Mouse (Mus musculus) megakaryocyte-erythroid progenitor cell, adult 5-6 weeks (primary cell): ENCODE measurements around the gene Slc5a10. TPM values are rescaled to one million over a fixed set of nuclear protein-coding genes. Genes with fewer than 3 reads are reported as not detected.

Experiments used
- ATAC-seq: replicated peaks from 2 replicates; pipeline ENCODE4 v1.8.0; 2016; ENCODE audit warnings: mild to moderate bottlenecking, inconsistent platforms; ENCODE audit not compliant: severe bottlenecking, poor library complexity, low FRiP score, low TSS enrichment
- total RNA-seq, 2 experiments: library from RNA; stranded (forward) in 1 of 2; stranded (reverse) in 1 of 2; fragments of 200-1000, 215-1000 nt in 1 of 2; fragments of >200 nt in 1 of 2; fragmentation: Nextera tagmentation in 1 of 2; gene quantifications; 2 replicates each; pipeline ENCODE4 v1.2.3; 2014 to 2017

Slc5a10 gene
- total RNA-seq (2014; fragmentation: Nextera tagmentation) (not detected in 2 replicates), total RNA-seq (2017) (not detected in 2 replicates)

DNA sequence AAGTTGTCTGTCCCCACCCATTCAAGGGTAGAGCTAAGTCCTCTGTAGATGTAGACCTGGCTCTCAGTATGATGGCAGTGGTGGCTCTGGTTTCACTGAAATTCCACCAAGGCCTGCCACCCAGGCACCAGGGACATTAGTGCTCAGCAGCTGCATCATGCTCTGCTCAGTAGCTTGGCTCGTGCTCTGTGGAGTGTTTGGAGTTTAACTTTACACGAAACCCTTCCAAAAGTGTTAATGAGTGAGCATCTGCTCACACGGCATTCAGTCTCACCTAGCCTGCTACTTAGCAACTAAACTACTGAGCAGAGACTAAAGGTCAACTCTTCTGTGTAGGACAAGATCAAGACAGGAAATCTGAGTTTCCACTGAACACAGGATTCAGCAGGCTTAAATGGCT is at the start of gene Slc5a10:
Slc5a10 (minus strand) TSS at position 191 of the 400 bp plus-strand sequence.
- ATAC-seq = no peak

DNA sequence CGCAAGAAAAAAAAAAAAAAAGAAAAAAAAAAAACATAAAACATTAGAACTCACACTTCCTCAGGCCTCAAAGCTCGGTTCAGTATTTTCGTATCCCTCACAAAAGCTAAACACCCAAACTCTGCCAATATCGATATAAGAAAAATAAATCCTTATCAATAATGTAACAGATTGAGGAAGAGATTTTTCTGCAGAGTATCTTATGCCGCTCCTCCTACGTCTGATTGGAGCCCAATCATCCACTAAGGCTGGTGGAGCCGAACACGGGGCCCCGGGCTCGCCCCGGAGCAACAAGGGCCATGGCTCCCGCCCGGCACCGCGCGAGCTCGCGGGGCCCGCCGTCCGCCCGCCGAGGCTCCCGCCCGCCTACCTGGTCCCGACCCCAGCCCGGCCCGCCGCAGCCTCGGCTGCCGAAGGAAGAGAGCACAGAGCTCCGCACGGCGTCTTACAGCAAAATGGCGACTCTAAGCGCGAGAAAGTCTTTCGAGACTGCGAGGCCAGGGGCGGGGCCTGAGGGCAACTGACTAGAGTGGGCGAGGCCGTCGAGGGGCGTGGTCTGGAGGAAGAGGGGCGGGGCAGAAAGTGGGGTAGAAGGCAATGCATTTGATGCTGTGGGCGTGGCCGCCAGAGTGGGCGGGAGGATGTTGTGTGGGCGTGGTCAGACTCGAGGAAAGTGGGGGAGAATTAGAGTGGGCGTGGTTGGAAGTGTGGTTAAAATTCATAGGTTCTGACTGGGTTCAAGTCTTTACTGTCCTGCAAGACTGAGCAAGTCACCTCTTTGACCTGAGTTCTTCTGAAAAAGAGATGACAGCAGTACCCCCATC is 41.2 kb upstream of the Slc5a10 start, which contains the start of gene Prpsap2:
Prpsap2 (minus strand) TSS at position 505 of the 824 bp plus-strand sequence.
- ATAC-seq = peak; percentile 92

DNA sequence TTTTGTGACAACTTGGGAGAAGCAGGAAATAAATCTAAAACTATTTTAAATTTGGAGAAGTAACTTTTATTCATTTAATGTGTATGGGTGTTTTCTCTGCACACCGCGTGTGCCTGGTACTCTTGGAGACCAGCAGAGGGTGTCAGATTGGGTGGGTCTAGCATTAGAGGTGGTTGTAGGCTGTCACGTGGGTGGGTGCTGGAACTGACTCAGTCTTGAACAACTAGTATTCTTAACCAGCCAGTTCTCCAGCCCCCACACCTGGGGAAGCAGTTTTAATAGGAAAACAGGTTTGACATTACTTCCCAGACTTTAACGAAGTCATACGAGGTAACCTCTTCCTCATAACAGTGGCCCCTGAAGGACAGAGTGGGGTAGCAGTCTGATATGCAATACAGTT is 39.9 kb upstream of the Slc5a10 start:
- ATAC-seq = peak; percentile 52; the same call in 1 of the 2 replicates

DNA sequence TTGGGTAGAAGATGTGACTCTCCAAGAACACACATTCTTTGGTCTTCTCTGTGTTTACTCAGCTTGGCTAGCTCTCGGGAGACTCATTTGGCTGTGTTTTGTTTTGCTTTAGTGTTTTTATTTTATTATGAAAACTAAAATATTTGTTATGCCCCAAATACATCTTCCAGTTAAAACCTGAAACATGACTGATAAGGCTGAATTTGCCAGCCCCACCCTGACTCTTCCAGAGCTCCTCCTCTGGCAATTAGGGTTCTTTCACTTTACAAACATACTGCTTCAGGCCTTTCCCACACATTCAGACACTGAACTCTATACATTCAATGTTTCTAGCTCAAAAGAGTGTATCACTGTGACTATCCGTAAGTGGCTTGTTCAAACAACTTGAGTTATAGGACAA is 36.5 kb upstream of the Slc5a10 start:
- ATAC-seq = no peak

DNA sequence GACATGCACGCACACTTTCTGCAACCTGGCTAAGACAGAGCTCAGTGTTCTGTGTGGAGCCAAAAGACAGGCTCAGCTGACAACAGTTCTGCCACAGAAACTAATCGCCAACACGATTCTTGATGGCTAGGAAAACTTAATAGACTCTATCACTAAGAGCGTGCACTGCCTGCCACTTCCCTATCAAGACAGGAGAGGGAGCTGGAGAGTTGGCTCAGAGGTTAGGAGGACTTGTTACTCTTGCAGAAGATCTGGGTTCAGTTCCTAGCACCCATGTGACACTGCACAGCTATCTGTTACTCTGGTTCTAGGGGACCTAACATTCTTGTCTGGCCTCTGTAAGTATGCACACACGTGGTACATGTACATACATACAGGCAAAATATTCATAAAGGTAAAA is 31.0 kb upstream of the Slc5a10 start:
- ATAC-seq = peak; percentile 87

DNA sequence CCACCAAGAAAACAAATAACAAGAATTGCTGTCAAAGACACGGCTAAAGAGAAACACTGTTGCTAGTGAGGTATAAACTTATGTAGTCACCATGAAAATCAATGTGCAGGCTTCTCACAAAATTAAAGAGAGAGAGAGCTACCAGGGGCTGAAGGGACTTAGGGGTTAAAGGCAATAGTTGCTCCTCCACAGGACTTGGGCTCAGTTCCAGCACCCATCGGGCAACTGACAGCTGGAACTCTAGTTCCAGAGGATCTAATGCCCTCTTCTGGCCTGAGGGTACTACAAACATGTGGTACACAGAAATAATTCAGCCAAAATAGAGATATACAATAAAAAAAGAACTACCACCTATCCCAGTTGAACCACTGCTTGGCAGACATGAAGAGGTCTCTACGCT is 26.5 kb upstream of the Slc5a10 start:
- ATAC-seq = no peak

DNA sequence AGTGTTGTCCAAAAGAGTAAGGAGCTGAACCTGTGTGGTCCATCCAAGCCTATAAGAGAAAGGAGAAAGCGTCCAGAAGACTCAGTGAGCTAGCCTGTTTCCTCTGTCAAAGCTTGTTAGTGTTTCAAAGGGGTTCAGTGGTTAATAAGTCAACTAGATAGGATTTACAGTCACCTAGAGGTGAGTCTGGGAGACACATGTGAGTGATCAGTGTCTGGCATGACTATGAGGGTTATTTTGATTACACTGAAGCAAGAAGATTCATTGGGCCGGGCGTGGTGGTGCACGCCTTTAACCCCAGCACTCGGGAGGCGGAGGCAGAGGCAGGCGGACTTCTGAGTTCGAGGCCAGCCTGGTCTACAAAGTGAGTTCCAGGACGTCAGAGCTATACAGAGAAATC is 25.2 kb upstream of the Slc5a10 start:
- no peak for ATAC-seq

DNA sequence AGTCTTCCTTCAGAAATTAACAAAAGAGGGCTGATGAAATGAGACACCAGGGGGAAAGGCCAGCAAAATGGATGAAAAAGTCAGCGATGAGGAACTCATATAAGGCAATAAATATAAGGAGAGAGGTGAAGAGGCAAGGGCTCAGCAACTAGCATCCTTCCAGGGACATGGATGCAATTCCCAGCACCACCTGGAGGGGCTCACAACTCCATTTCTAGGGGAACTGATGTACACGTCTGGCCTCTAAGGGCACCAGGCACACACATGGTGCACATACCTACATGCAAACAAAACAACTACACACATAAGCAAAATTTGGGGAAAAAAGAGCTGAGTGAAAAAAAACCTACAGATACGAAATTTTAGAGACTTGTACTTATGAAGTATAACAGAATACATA is 23.8 kb upstream of the Slc5a10 start:
- 0 out of 2 replicates have a peak, but pooled peaks have one; percentile 34 for ATAC-seq

DNA sequence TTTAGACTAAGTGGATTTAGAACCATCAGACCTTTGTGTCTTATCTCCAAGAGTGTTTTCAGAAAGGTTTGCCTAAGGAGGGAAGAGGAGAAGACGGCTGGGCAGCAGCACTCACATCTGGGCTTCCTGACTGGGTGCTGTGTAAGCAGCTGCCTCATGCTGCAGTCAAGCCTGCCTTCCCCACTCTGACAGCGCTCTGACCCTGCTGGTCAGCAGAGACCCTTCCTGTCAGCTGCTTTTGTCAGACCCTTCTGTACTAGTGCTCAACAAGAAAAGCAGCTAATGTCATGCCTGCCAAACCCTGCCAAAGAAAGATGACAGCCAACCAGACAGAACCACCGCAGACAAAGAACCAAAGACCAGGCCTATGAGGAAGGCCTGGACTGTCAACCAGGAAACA is 23.1 kb upstream of the Slc5a10 start:
- no peak for ATAC-seq

DNA sequence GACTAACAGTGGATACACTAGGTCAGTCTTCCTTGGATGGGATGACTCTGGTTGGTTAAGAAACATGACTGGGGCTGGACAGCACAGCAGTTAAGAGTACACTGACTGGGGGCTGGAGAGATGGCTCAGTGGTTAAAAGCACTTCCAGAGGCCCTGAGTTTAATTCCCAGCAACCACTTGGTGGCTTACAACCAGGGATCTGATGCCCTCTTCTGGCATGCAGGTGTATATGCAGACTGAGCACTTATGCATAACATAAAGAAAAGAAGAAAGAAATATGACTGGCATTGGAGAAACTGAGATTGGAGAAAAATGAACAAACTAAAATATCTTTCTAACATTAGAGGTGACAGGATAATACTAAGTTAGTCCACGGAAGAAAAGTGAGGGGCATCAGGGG is 19.9 kb upstream of the Slc5a10 start:
- no peak for ATAC-seq

DNA sequence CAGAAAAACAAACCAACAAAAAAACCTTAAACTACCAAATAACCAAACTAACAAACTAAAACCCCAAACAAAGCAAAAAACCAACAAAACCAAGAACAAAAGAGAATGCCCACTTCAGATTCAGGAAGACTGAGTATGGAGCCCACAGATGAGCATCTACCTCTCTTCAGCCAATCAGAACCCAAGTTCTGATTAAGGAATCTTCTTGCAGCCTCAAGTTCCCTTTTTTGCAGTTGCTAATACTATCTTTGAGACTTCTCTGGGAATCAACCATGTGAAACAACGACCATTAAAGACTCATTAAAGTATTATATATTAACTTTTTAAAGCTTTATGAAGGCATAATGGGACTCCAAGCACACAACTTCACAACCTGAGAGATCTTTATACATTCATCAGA is 16.7 kb upstream of the Slc5a10 start:
- ATAC-seq = no peak

DNA sequence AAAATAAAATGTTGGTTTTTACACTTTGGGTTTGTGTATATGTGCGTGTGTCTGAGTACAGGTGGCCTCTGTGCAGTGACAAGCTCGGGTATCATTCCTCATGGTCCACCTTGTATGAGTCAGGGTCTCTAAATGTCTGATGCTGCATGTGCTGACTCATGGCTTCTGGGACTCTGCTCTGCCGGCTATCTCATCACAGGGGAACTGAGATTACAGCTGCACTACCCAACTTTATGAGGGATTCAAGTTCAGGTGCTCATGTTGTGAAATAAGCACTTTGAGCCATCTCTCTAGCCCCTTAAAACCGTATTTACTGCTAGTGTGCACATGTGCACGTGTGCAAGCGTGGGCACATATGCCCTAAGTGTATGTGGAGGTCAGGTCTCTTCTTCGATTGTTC is 12.0 kb upstream of the Slc5a10 start:
- ATAC-seq = no peak

DNA sequence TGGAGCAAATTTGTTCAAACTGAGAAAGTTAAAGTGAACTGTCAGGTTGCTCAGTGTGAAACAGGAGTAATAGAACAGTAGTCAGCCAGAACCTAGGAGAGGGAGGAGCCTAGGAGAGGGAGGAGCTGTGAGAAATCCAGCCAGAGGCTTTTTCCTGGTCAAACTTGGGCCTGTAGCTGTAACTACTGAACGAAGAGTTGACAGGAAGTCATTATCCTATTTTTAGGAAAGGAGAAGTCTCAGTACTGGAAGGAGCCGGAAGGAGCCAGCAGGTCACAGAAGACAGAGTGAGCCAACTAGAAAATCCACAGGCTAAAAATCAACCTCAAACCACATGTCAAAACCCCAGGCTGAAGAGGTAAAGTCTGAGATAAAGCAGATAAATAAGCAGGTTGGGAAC is 7.4 kb upstream of the Slc5a10 start:
- ATAC-seq = no peak

DNA sequence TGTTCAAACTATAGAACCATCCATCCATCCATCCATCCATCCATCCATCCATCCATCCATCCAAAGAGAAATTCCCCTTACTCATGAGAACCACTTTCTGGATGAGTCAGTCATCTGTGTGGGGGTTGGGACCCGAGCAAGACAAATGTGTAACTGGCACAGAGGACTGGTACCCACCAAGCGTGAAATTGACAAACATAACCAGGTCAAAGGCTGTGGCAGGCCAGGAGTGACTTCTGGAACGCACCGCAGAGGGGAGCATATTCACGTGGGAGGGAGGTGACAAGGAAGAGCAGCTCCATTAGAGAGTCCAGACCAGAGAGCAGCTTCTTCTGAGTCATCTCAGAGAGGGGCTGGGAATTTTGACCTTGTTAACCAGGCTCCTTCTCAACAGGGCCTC is 1.5 kb upstream of the Slc5a10 start:
- no peak for ATAC-seq

DNA sequence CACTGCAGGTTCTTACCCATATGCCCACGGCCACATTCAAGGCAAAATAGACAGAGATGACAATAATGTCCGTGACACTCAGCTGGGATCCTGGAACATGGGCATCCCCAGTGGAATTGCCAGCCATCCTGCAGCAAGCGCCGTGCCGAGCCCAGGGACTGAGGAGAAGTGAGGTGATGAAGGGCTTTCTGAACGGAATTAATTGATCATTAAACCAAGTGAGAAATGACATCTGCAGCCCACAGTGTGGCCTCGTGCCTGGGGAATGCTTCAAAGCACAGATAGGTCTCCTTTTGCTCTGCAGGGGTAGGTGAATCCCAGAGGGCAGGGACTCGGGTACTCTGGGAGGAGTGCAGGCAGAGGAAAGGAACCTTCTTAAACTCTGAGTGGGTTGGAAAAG is 800 bp downstream of the Slc5a10 start:
- no peak for ATAC-seq

DNA sequence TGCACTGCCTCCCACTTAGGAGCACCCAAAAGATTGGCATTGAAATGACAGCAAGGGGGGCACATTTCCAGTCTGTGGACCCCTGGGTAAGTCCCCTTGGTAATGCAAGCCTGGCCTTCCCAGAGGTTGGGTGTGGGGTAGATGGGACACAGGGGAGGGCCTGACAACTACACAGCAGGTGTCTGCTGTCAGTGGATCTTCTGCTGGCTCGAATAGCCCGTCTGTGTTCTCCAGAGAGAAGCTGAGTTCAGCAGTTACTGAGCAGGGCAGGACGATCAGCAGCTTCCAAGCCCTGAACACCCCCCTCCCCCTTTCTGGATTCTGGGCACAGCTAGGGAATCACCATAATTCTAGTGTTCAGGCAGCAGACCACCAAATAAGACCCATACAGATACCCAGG is 1.2 kb downstream of the Slc5a10 start:
- ATAC-seq = no peak

DNA sequence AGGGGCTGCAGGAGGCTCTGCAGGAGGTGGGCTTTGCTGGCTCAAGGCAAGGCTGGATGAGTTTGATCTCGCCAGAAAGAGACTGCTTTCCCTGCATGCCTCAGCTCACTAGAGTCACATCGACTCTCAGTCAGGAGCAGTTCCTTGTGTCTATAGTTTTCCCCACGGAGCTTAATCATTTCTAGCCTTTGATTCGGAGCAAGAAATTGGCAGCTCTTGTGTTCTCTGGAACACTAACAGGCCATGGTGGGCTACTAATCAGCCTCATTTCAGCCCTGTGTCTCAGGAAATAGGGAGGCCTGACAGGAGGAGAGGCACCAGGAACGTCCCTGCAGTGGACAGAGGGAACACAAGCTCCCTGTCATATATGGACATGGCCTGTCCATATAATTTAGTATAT is 2.6 kb downstream of the Slc5a10 start:
- ATAC-seq = no peak

DNA sequence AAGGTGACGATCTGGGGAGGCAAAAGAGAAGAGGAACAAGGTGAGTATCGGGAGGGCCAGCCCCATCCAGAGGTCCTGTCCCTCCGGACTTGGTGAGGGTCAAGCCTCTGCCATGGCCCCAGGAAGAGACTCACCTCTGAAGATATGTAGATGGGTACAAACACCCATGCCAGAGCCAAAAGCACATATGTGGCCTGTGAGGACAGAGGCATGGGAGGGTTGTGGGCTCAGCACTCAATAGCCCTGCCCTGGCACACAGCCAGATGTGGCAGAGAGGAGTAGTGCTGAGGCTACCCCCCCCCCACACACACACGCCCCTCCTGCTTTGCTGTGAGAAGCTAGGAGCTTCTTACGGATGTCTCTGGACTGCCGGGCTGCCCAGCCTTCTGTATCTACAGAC is 5.5 kb downstream of the Slc5a10 start:
- ATAC-seq = peak; percentile 15; the same call in 1 of the 2 replicates

DNA sequence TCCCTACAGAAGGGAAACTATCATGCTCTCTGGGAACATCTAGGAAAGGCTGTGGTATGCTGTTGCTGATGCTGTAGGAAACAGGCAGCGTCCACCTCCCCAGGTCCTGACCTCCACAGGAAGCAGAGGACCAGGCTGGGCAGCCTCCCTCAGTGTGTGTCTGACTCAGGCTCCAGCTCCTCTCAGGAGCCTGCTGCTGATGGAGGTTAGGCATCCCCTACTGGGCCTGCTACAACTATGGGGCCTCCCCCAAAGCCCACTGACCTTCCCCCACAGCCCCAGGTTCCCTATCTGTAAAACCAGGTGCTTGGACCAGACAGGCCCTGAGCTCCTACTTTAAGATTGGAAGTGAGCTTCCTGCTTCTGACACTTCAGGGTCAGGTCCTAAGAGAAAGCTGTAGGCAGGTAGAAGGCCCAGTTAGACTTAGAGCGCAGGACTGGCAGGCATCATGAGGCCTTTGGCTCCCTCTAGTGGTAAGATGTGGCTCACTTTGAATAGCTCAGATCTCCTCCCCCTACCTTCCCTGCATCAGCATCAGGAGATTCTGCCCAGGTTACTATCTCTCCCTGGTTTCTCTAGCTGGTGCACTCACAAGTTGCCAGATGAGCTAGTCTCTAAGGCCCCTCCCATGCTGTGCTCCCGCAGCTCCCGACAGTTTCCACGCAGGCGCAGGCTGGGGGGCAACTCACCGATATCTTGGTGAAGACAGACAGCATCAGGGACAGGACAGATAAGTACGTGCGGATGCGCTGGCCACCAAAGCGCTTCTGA is 6.1 kb downstream of the Slc5a10 start:
- peak; percentile 80 for ATAC-seq

DNA sequence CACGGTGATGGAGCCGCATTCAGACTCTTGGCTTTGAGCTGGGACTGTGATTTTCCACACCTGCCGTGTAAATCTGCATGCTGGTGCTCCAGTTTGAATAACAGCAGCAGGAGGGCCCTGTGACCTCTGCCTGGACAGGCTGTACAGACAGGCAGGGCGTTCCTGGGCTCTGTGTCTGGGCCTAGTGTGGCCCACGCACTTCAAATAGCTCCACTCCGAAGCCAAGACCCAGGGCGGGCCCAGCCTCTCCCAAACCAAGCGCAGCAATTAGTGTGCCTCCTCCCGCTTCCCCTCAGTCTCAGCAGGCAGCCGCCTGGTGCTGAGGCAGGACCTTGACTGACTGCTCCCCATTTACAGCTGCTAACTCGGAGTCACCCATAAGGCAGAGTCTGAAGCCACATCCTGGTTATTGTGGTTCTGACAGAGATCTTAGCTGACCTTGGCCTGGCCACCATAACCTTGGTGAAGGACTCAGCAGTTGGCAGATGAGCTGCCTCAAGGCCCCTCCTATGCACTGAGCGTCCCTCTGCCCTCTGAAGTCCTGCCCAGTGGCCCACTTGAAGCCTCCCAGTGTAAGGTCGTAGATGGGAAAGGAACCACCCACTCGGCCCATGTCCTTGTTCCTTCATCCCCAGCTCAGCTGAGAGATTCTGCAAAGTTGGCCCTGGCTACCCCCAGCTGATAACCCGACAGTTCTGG is 7.3 kb downstream of the Slc5a10 start:
- ATAC-seq = no peak
